Mouse (Mus musculus): ENCODE results near the gene Kremen1.

DNA sequence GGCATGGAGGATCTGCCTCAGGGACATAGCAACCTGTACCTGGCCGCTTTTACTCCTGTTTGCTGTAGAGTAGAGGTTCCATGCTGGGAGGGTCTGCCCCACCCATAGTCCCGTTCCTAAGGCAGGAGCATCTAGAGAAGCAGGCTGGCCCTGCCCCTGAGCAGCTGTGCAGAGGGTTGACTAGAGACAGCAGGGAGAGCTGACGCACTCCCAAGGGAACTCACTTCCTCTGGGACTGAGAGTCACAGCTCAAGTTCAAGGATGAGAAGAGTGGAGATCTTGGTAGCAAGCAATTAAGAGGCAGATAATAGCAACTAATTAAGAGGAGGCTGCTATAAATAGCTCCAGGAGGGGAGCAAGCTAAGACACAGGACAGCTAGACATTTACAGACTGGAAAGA lies 88.5 kb downstream of the Kremen1 start:
- TF ChIP-seq CTCF (IDR thresholded peaks at IDR 0.05; ENCODE audit: low read depth, low read length): no peak
- no peak for TF ChIP-seq POLR2A (IDR thresholded peaks at IDR 0.05; ENCODE audit: extremely low read depth, insufficient read depth, low read length)

Data from liver, adult 2 months (tissue).